Mouse (Mus musculus) frontal cortex, postnatal 14 days (tissue): Measurements from ENCODE around the gene Slc6a1.

Source experiments
- DNase-seq, 2 experiments: peaks; one replicate each; pipeline ENCODE4 v3.0.0; 2022; ENCODE audit warnings: low spot score in 2 of 2

Slc6a1 gene

GRCm38 (mm10) chr6:114282469-114283277 lies at the start of gene Slc6a1:
Slc6a1 (plus strand) TSS chr6:114282635.
- DNase-seq = peak; percentile 61 to 63

DNA sequence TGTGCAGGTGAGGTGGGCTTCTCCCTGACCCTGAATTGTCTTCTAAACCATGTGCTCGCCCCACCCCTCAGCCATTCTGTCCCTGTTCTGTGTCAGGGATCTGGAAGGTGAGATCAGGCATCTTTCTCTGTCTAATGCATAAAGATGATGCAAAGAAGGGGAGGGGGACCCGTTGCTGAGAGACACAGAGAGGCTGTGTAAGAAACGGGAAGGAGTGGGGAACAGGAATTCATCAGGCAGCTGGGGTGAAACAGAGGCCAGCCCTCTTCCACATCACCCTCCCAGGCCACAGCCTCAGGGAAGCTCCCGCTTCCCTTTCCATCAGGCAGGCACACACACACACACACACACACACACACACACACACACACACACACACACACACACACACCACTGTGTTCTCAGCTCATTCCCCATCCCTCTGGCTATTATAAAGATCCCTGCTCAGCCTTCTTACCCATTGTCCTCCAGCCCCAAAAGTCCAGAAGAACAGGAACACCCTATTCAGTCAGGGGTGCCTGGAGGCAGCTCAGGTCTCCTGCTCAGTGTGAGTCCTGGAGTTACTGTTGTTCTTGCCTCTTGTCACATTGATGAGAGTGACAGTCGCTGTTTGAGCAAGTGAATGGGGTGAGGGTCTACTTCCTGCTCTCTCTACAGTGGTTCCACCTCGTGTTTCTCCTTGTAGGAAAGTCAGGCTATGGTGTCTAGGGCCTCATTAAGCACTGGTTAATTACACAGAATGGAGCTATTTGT lies 43.4 kb upstream of the Slc6a1 start:
- no peak for DNase-seq

DNA sequence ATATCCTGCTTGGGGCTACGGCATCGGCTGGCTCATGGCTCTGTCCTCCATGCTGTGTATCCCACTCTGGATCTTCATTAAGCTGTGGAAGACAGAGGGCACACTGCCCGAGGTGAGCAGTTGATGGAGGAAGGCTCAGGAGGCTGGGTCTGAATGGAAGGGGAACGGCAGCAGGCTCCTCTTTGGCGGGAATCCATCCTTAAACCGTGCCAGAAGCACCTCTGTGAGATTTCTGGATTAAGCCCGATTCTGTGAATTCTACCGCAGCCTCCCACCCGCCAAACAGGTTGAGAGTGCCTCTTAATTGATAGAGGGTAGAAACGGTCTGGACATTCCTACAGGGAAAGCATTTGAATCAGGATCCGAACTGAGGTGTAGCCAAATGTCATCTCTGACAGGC lies 36.8 kb upstream of the Slc6a1 start:
- DNase-seq = no peak

- DNase-seq = peak; percentile 59 to 81
These were observed 32.1 kb upstream of the Slc6a1 start for GRCm38 (mm10) chr6:114250311-114250710.

DNA sequence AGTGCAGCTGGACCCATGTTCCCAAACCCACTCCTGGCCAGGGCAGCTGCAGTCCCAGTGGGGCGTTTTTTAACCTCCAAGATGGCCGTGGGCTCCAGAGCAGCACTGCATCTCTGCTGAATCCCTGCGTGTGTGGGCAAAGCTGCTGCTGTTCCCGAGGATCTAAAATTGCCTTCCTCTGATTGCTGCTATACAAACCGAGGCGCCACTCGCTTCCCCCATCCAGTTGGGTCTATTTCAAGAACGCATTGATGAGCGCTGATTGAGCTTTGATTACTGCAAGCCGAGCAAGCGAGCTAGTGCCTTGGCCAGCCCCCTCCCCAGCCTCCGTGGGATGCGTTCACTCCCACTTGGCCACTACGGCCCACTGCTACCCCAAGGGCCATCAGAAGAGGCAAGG lies 27.5 kb upstream of the Slc6a1 start:
- peak; percentile 44 to 54 for DNase-seq

DNA sequence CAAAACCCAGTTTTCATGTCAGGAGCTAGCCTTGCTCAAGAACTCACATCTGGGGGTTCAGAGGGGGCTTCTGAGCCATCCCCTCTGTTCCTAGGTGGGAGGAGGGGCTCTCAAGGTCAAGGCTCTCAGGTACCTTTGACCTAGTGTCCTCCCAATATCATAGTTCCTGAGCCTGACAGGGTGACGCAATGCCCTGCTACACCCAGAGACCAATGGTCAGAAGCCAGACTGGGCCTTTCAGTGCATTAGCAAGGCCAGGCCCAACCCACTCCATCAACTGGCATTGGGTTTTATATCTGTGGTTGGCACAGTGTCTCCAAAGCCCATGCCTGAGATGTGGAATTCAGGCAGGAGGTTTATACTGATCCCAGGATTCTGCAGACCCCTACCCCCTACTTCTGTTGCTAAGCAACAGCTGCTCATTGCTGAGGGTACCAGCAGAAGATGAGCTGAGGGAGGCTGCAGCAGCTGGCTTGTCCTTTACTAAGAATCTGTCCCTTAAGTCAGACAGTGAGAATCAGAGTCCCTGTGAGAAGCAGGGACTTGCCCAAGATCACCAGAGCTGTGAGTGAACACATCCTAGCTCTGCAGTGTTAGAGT lies 24.6 kb upstream of the Slc6a1 start:
- no peak for DNase-seq

GRCm38 (mm10) chr6:114258661-114259193 lies 23.7 kb upstream of the Slc6a1 start:
- no peak for DNase-seq

DNA sequence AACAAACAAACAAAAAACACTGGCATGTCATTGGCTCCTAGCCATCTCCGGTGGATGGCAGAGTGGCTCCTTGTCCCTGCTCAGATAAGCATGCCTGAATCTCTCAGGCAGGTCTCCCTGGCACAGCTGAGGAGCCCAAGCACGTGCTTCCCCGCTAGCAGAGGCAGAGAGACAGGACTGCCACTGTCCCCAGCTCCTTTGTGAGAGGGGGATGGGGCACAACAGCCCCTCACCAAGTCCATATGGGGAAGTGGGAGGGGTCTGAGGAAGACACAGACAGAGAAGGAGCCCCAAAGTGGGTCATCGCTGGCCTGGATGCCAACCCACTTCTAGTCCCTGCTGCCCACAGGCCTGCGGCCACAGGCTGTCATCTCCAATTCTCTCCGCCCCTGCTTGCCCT lies 20.8 kb upstream of the Slc6a1 start:
- DNase-seq = no peak

DNA sequence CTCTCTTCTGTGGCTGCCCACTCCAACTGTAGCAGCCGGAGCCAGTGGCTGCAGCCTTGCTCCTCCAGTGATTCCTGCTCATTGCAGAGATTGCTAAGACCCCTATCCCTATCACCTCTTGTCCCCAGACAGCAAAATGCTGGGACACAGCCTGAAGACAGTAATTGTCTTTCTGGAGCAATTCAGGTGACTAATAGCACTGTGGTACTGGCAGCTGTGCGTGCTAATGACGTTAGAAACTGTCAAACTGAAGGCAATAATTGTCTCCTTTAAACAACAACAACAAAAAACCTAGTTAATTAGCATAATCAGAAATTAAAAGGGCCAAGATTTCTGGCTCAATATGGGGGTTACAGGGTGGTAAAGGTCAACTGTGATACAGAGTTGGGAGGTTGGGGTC lies 18.4 kb upstream of the Slc6a1 start:
- DNase-seq = no peak

DNA sequence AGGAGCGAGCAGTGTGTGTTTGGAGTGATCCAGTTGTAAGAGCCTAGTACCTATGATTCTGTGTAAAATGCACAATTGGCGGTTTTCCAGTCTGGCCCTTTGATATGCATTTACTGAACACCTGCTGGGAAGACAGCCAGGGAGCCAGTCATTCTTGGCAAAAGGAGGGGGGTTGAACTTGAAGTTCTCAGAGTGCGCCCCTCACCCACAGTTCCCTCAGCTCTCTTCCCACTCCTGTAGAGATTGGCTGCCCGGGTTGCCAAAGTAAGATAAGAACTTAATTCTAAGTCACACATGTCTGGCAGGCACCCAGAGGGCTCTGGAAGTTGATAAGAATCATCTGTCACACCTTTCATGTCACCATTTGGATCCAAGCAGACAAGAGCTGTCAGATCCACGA lies 18.0 kb upstream of the Slc6a1 start:
- no peak for DNase-seq

- no peak for DNase-seq
These were observed 16.2 kb upstream of the Slc6a1 start for GRCm38 (mm10) chr6:114266273-114266672.

DNA sequence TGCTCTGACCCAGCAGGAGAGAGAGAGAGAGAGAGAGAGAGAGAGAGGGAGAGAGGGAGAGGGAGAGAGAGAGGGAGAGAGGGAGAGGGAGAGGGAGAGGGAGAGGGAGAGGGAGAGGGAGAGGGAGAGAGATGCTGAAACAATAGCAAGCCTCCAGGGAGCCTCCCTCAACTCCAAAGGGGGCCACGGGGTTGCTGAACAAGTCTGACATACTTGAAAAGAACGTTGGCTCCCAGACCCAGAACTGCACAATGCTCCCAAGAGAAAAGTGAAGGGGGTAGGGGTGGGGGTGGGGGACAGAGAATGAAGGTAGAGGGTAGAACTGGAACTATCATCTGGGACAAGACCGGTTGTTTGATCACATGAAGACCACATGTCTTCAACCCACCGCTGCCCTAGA lies 14.5 kb upstream of the Slc6a1 start:
- no peak for DNase-seq

DNA sequence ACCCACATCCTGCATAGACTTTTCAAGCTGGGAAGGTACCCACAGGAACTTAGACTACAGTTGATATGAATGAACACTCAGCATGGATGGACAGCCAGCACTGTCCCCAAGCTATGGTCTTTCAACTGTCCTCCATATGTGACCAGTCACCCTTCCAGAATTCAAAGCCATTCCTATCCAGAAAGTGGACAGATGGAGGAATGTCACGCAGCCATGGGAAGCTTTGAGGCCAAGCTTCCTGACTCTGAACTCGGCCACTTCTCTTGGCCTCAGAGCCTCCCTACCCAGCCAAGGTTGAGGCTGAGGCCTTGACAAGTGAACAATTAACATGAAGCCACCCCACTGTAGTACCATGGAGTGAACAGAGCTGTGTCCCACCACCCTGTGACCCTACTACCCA lies 12.8 kb upstream of the Slc6a1 start:
- DNase-seq = no peak

GRCm38 (mm10) chr6:114270799-114271198 lies 11.6 kb upstream of the Slc6a1 start:
- DNase-seq = no peak

GRCm38 (mm10) chr6:114272279-114272678 lies 10.2 kb upstream of the Slc6a1 start:
- no peak for DNase-seq

- DNase-seq = no peak
These were observed 8.3 kb upstream of the Slc6a1 start for GRCm38 (mm10) chr6:114273997-114274728.

DNA sequence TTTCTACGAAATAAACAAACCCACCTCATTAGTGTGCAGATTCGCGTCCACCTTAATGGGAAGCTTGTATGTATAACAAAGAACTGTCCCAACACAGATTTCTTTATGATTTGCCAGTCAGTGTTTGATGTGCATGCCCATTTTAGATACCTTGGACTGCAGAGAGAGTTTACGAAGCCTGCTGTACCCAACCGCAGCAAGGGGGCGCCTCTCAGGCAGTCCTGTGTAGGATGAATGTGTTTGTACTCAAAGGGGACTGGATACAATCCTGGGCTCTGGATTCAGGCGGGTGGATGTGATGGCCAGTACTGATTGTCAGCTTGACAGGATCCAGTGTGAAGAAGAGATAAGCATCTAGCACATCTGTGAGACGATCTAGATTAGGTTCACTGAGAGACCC lies 6.6 kb upstream of the Slc6a1 start:
- DNase-seq = no peak

GRCm38 (mm10) chr6:114283278-114283770 lies 889 bp downstream of the Slc6a1 start:
- no peak for DNase-seq

- peak; percentile 40 to 61 for DNase-seq
These were observed 1.7 kb downstream of the Slc6a1 start for GRCm38 (mm10) chr6:114283927-114284703.

- DNase-seq = no peak
These were observed 3.0 kb downstream of the Slc6a1 start for GRCm38 (mm10) chr6:114285424-114285823.

GRCm38 (mm10) chr6:114289106-114289505 lies 6.7 kb downstream of the Slc6a1 start:
- no peak for DNase-seq
